Mouse (Mus musculus) CH12.LX (cell line): Measurements from ENCODE around the gene Lce1f. TPM values are rescaled to one million over a fixed set of nuclear protein-coding genes. Genes with fewer than 3 reads are reported as not detected.

Source experiments
- DNase-seq: peaks from one replicate; pipeline ENCODE4 v3.0.0-alpha.2; 2013; ENCODE audit errors: extremely low read depth
- H3K27ac ChIP-seq: 2 replicates; pipeline ENCODE4 v1.5.1; 2012; ENCODE audit warnings: low read depth, mild to moderate bottlenecking, control low read depth, moderate library complexity; ENCODE audit not compliant: insufficient read depth
- H3K27me3 ChIP-seq: replicated peaks from 2 replicates; pipeline ENCODE3; 2012; ENCODE audit warnings: inconsistent platforms
- H3K36me3 ChIP-seq, 2 experiments: replicated peaks in 1 of 2; 2 replicates each; pipeline versions ENCODE3 to v1.6.1; 2012; ENCODE audit warnings: inconsistent platforms in 1 of 2, low read length in 1 of 2, mild to moderate bottlenecking in 1 of 2, mixed read lengths in 1 of 2, moderate library complexity in 1 of 2; ENCODE audit not compliant: control insufficient read depth in 1 of 2, insufficient read depth in 1 of 2
- H3K4me1 ChIP-seq, 2 experiments: 2 replicates each; pipeline ENCODE4 v1.6.1; 2012; ENCODE audit warnings: inconsistent platforms in 1 of 2, moderate library complexity in 1 of 2; ENCODE audit not compliant: insufficient read depth in 2 of 2, control insufficient read depth in 1 of 2
- H3K4me2 ChIP-seq: 2 replicates; pipeline ENCODE4 v1.6.1; 2012; ENCODE audit warnings: low read depth, mild to moderate bottlenecking, control low read depth; ENCODE audit not compliant: poor library complexity, insufficient read depth, severe bottlenecking
- H3K4me3 ChIP-seq, 3 experiments: fragments of 150-350 bp in 1 of 3; sonication (generic) in 1 of 3; replicated peaks in 1 of 3; 2 replicates each; pipeline versions ENCODE3 to v1.5.1; 2011 to 2012; ENCODE audit warnings: low read depth in 2 of 3, low read length in 2 of 3, mild to moderate bottlenecking in 2 of 3, moderate library complexity in 2 of 3, control low read depth in 1 of 3, improper control_type of control experiment in 1 of 3, inconsistent platforms in 1 of 3, mixed read lengths in 1 of 3; ENCODE audit not compliant: poor library complexity in 1 of 3
- H3K79me2 ChIP-seq: replicated peaks from 2 replicates; pipeline ENCODE4 v1.6.1; 2012; ENCODE audit warnings: mild to moderate bottlenecking, moderate library complexity; ENCODE audit not compliant: control insufficient read depth, poor library complexity, insufficient read depth, severe bottlenecking; ENCODE audit errors: extremely low read depth
- H3K9ac ChIP-seq: 2 replicates; pipeline ENCODE4 v1.6.1; 2012; ENCODE audit warnings: low read depth, mild to moderate bottlenecking, control low read depth, moderate library complexity; ENCODE audit not compliant: insufficient read depth
- H3K9me3 ChIP-seq: replicated peaks from 2 replicates; pipeline ENCODE3; 2012; ENCODE audit warnings: low read length, inconsistent platforms, mixed read lengths
- BHLHE40 ChIP-seq: IDR thresholded peaks from 2 replicates; pipeline ENCODE4 v1.6.1; 2011; ENCODE audit warnings: mild to moderate bottlenecking, low read depth, low read length, improper control_type of control experiment
- CHD1 ChIP-seq: IDR thresholded peaks from 2 replicates; pipeline ENCODE4 v1.6.1; 2012; ENCODE audit warnings: low read depth, low read length, improper control_type of control experiment, inconsistent platforms
- CHD2 ChIP-seq: IDR thresholded peaks from 2 replicates; pipeline ENCODE4 v1.6.1; 2011; ENCODE audit warnings: low read length, improper control_type of control experiment
- E2F4 ChIP-seq: IDR thresholded peaks from 2 replicates; pipeline ENCODE4 v1.6.1; 2011; ENCODE audit warnings: low read depth, low read length, improper control_type of control experiment; ENCODE audit not compliant: insufficient replicate concordance
- EP300 ChIP-seq: IDR thresholded peaks from 2 replicates; pipeline ENCODE4 v1.6.1; 2011; ENCODE audit warnings: low read length, improper control_type of control experiment
- JUND ChIP-seq: conservative IDR thresholded peaks from 2 replicates; pipeline ENCODE4 v1.6.1; 2011; ENCODE audit warnings: low read depth, low read length, improper control_type of control experiment
- MXI1 ChIP-seq: IDR thresholded peaks from 2 replicates; pipeline ENCODE4 v1.6.1; 2011; ENCODE audit warnings: mild to moderate bottlenecking, low read depth, low read length, improper control_type of control experiment
- MYC ChIP-seq: IDR thresholded peaks from 2 replicates; pipeline ENCODE4 v1.6.1; 2011; ENCODE audit warnings: low read depth, mild to moderate bottlenecking, improper control_type of control experiment, low read length
- NELFE ChIP-seq: IDR thresholded peaks from 2 replicates; pipeline ENCODE4 v1.6.1; 2011; ENCODE audit warnings: low read depth, low read length, improper control_type of control experiment
- NRF1 ChIP-seq: IDR thresholded peaks from 2 replicates; pipeline ENCODE4 v1.6.1; 2014; ENCODE audit warnings: low read depth, mild to moderate bottlenecking, inconsistent platforms, low read length, improper control_type of control experiment, moderate library complexity
- POLR2A ChIP-seq: IDR thresholded peaks from 2 replicates; pipeline ENCODE4 v1.6.1; 2011; ENCODE audit warnings: low read depth, mild to moderate bottlenecking, improper control_type of control experiment, low read length
- RAD21 ChIP-seq: IDR thresholded peaks from 2 replicates; pipeline ENCODE4 v1.6.1; 2011; ENCODE audit warnings: low read depth, mild to moderate bottlenecking, low read length, improper control_type of control experiment, moderate library complexity
- SIN3A ChIP-seq: IDR thresholded peaks from 2 replicates; pipeline ENCODE4 v1.6.1; 2012; ENCODE audit warnings: low read length, improper control_type of control experiment, inconsistent platforms
- SMC3 ChIP-seq: IDR thresholded peaks from 2 replicates; pipeline ENCODE4 v1.6.1; 2011; ENCODE audit warnings: low read depth, low read length, improper control_type of control experiment
- TCF12 ChIP-seq: IDR thresholded peaks from 2 replicates; pipeline ENCODE4 v1.6.1; 2014; ENCODE audit warnings: low read depth, mild to moderate bottlenecking, inconsistent platforms, low read length, improper control_type of control experiment
- USF1 ChIP-seq: IDR thresholded peaks from 2 replicates; pipeline ENCODE4 v1.6.1; 2014; ENCODE audit warnings: low read depth, mild to moderate bottlenecking, inconsistent platforms, low read length, improper control_type of control experiment
- USF2 ChIP-seq: conservative IDR thresholded peaks from 2 replicates; pipeline ENCODE4 v1.6.1; 2011; ENCODE audit warnings: low read depth, low read length, improper control_type of control experiment
- ZC3H11A ChIP-seq: IDR thresholded peaks from 2 replicates; pipeline ENCODE4 v1.6.1; 2012; ENCODE audit warnings: low read depth, mild to moderate bottlenecking, inconsistent platforms, low read length, improper control_type of control experiment
- ZNF384 ChIP-seq: IDR thresholded peaks from 2 replicates; pipeline ENCODE4 v1.6.1; 2012; ENCODE audit warnings: low read depth, low read length, improper control_type of control experiment, inconsistent platforms
- dilution Hi-C: fragments of 300-500 bp; cut with MboI; formaldehyde crosslinking; loops from 2 replicates; pipeline ENCODE4 v1.14.3; 2020; ENCODE audit warnings: low sequenced_read_pairs; ENCODE audit not compliant: extremely low pct_unique_long_range_greater_than_20kb, extremely low pct_ligation_motif_present
- in situ Hi-C: fragments of 300-500 bp; cut with MboI; formaldehyde crosslinking; loops from 3 replicates; pipeline ENCODE4 v1.14.3; 2019; ENCODE audit warnings: low sequenced_read_pairs, low pct_ligation_motif_present, low pct_unique_long_range_greater_than_20kb, mixed read lengths
- polyA plus RNA-seq: library from polyadenylated mRNA; unstranded; fragments of >175 nt; gene quantifications from 2 replicates; pipeline ENCODE4 v1.2.1, GENCODE M21; 2012; ENCODE audit warnings: low read depth; ENCODE audit not compliant: insufficient read length
- total RNA-seq, 2 experiments: library from RNA; depleted of rRNA; stranded (reverse); fragments of 300-350 nt in 1 of 2; fragments of >200 nt in 1 of 2; gene quantifications; 2 replicates each; pipeline ENCODE4 v1.2.3; 2012 to 2014

Lce1f gene
- not detected in 2 replicates for total RNA-seq (2012; rRNA removed)
- not detected in 2 replicates for total RNA-seq (2014; rRNA removed)
- not detected in 2 replicates for polyA plus RNA-seq

DNA sequence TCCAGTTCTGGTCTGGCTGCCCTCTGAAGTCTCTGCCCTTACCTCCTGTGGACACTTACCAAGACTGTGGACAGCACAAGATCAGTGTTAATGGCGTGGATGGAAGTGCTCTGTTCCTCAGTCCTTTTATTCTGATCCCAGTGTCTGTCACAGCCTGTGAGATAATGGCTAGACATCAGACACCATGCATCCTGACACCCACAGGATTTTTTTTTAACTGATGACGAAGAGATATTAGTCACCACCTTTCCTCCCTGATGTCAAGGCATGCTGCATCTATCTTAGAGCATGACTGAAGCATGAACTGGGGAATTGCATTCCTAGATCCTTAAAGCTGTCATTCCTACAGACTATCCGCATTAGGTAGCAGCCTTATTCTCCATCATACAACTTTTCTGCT, at the start of gene Lce1f:
Gene Lce1f, minus strand, starts transcription at position 101 of the 400 bp plus-strand sequence.
- no peak within 1 kb of the TSS for H3K4me2 ChIP-seq
- H3K4me1 ChIP-seq = no peaks in the 10 kb centered on the region
- in situ Hi-C loops = no loop called here
- dilution Hi-C loops = no loop called here
- DNase-seq = no peak
- no peak within 1 kb of the TSS for H3K27ac ChIP-seq
- H3K9ac ChIP-seq = no peak within 1 kb of the TSS
- no peak within 1 kb of the TSS for H3K4me3 ChIP-seq
- TF ChIP-seq SIN3A (no peak), USF1 (no peak), CHD1 (no peak), MXI1 (no peak), JUND (no peak), USF2 (no peak), SMC3 (no peak), NELFE (no peak), EP300 (no peak), ZNF384 (no peak), CHD2 (no peak), TCF12 (no peak), ZC3H11A (no peak), NRF1 (no peak)
- TF ChIP-seq, all 38 proteins: peak for 0
- no peaks in the 10 kb centered on the region for H3K27me3 ChIP-seq
- no peaks in the 10 kb centered on the region for H3K79me2 ChIP-seq
- no peaks in the 10 kb centered on the region for H3K9me3 ChIP-seq
- H3K36me3 ChIP-seq = no peaks in the 10 kb centered on the region

DNA sequence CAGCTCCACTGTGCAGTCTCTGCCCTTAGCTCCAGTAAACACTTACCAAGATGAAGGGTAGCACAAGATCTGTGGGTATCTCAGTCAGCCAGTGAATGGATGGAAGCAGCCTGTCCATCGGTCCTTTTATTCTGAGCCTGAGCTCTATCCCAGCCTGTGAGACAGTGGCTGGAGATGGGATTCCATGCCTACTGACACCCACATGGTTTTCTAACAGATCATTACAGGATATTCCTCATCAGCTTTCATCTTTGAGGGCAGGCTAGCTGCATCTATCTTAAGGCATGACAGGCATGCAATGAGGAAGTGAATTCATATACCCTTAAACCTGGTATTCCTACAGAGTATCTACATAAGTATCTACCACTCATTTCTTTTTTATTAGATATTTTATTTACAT, 44.8 kb upstream of the Lce1f start, which contains the start of gene Lce1h:
Gene Lce1h, minus strand, starts transcription at position 101 of the 400 bp plus-strand sequence.
- H3K4me1 ChIP-seq = no peaks in the 10 kb centered on the region
- in situ Hi-C loops = no loop called here

More for the DNA sequence above, 44.8 kb upstream of the Lce1f start, which contains the start of gene Lce1h:
- Histone ChIP-seq H3K36me3 (no peaks in the 10 kb centered on the region), H3K4me2 (no peak within 1 kb of the TSS), H3K4me3 (no peak within 1 kb of the TSS), H3K27me3 (no peaks in the 10 kb centered on the region), H3K9me3 (no peaks in the 10 kb centered on the region), H3K9ac (no peak within 1 kb of the TSS), H3K27ac (no peak within 1 kb of the TSS), H3K79me2 (no peaks in the 10 kb centered on the region)
- dilution Hi-C loops = no loop called here
- TF ChIP-seq POLR2A = no peak
- no peak for TF ChIP-seq BHLHE40
- TF ChIP-seq MYC = no peak
- no peak for TF ChIP-seq E2F4
- no peak for TF ChIP-seq TCF12
- no peak for TF ChIP-seq RAD21
- DNase-seq = no peak
